Mouse (Mus musculus) cerebellum, adult 2 months (tissue): ENCODE results near the gene AI837181.

ENCODE experiments used
- CTCF ChIP-seq: fragments of 200-500 bp; IDR thresholded peaks from 2 replicates; pipeline ENCODE4 v1.5.1; 2011; ENCODE audit warnings: low read depth, mild to moderate bottlenecking, control low read depth, low read length, moderate library complexity, borderline replicate concordance; ENCODE audit not compliant: insufficient read depth
- POLR2A ChIP-seq: fragments of 200-500 bp; IDR thresholded peaks from 2 replicates; pipeline ENCODE4 v1.6.1; 2011; ENCODE audit warnings: low read length, control low read depth, borderline replicate concordance; ENCODE audit not compliant: insufficient read depth

DNA sequence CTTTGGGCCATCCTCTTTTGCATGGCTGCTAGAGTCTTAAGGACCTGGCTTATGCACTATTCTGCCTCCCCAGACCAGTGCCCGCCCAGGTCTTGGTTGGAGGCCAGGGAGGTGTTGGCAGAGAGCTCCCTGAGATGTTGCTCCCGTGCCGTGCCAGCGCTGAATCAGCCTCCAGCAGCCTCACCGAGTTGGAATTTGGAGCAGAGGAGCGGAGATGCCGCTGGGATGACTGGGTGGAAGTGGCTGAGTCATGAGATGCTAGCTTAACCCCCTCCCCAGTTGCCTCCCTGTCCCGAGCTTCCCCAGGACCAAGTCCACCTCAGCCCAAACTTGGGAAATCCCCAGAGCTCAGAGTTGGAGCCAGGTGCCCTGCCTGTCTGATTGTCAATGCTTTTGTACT lies 4.9 kb downstream of the AI837181 start:
- TF ChIP-seq CTCF (no peak), POLR2A (no peak)
